Mouse (Mus musculus) midbrain, embryonic 15.5 days (tissue): ENCODE results near the gene Rps12-ps3. TPM values are rescaled to one million over a fixed set of nuclear protein-coding genes. Genes with fewer than 3 reads are reported as not detected.

Source experiments
- ATAC-seq: fragments of 200-750 bp; cut with Nextera tagmentation; replicated peaks from 2 replicates; pipeline ENCODE4 v1.8.0; 2017; ENCODE audit warnings: moderate TSS enrichment
- H3K27ac ChIP-seq: fragments of 300-500 bp; sonication (generic); 2 replicates; pipeline ENCODE4 v1.5.1; 2015; ENCODE audit warnings: mild to moderate bottlenecking, inconsistent platforms
- H3K27me3 ChIP-seq: fragments of 300-500 bp; sonication (generic); replicated peaks from 2 replicates; pipeline ENCODE4 v1.6.1; 2015; ENCODE audit warnings: inconsistent platforms
- H3K36me3 ChIP-seq: fragments of 300-500 bp; sonication (generic); replicated peaks from 2 replicates; pipeline ENCODE4 v1.6.1; 2015; ENCODE audit warnings: inconsistent platforms
- H3K4me1 ChIP-seq: fragments of 300-500 bp; sonication (generic); 2 replicates; pipeline ENCODE4 v1.6.1; 2015; ENCODE audit warnings: inconsistent platforms
- H3K4me2 ChIP-seq: fragments of 300-500 bp; sonication (generic); 2 replicates; pipeline ENCODE4 v1.6.1; 2015; ENCODE audit warnings: inconsistent platforms, mild to moderate bottlenecking, moderate library complexity
- H3K4me3 ChIP-seq: fragments of 300-500 bp; sonication (generic); 2 replicates; pipeline ENCODE4 v1.5.1; 2015; ENCODE audit warnings: mild to moderate bottlenecking, inconsistent platforms
- H3K9ac ChIP-seq: fragments of 300-500 bp; sonication (generic); 2 replicates; pipeline ENCODE4 v1.6.1; 2015; ENCODE audit warnings: mild to moderate bottlenecking, inconsistent platforms
- H3K9me3 ChIP-seq: fragments of 300-500 bp; sonication (generic); 2 replicates; pipeline ENCODE4 v1.6.1; 2016; ENCODE audit warnings: inconsistent platforms
- WGBS: fragments of 180-500 bp; shearing (Covaris S2); methylation state at CpG from one replicate; pipeline ENCODE4 v1.1.7; 2015; ENCODE audit warnings: mixed read lengths; 5-methylcytosine and 5-hydroxymethylcytosine counted together
- polyA plus RNA-seq: library from polyadenylated mRNA; unstranded; fragments of >200 nt; fragmentation: Nextera tagmentation; extraction: Ambion mirVana; gene quantifications from 2 replicates; pipeline ENCODE4 v1.2.1, GENCODE M21; 2015

Rps12-ps3 gene
- polyA plus RNA-seq, 1 experiment from 2014 or later, result 7.3 TPM

DNA sequence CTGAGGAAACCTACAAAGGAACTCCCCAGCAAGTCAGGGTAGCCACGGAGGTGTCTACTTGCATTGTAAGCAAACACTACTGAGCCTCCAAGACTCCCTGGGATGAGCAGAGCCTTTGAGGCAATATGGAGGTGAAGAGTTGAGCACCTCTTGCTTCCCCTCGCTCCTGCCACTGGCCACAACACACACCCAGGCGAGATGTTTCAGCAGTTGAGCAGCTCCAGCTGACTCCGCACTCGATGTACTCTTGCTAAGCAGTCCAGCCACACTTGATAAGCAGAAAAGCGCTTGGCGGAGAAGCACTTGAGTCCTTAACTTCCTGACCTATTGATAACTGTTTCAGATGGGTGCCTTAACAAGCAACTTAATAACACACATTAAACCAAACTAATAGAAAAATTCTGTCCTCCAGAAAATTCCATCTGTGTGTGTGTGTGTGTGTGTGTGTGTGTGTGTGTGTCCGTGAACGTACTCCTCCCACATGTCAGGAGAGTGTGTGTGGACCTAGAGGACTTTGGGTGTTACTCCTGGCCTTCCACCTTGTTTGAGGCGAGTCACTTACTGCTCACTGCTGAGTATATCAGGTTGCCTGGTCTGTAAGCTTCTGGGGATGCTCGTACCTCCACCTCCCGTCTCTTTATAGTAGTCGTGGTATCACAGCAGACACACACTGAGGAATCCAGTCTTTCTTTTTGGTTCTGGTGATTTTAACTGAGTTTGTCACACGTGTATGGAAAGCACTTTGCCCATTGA, 34.9 kb downstream of the Rps12-ps3 start:
- Histone ChIP-seq H3K27ac (no peak overlapping the region), H3K9me3 (no peaks in the 10 kb centered on the region), H3K27me3 (no peaks in the 10 kb centered on the region), H3K4me1 (no peaks in the 10 kb centered on the region), H3K4me2 (no peak overlapping the region), H3K9ac (no peak overlapping the region), H3K4me3 (no peak overlapping the region), H3K36me3 (no peaks in the 10 kb centered on the region)
- ATAC-seq, result no peak
- 80% methylated on average over 14 of the region's 14 CpGs for WGBS

DNA sequence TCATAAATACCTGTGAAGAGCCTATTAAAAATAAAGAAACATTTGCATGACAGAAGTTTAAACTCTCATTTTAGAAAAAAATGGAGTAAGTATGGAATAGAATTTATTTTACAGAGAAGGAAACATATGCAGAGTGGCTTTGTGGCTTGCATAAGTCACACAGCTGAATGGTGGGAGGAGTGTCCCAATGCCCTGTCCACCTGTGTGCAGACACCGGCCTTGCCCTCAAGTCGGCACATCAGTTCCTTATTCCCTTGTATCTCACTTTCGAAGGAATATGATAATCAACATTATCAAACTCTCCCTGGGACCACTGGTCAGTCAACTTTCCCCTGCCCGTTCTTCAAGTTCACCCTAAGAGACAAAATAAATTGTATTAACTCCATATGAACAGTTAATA, 35.8 kb downstream of the Rps12-ps3 start:
- Histone ChIP-seq H3K36me3 (no peaks in the 10 kb centered on the region), H3K27ac (no peak overlapping the region), H3K4me1 (no peaks in the 10 kb centered on the region), H3K4me2 (no peak overlapping the region), H3K4me3 (no peak overlapping the region), H3K9ac (no peak overlapping the region), H3K27me3 (no peaks in the 10 kb centered on the region), H3K9me3 (no peaks in the 10 kb centered on the region)
- no peak for ATAC-seq
- WGBS, result 84% methylated on average over 4 of the region's 4 CpGs

DNA sequence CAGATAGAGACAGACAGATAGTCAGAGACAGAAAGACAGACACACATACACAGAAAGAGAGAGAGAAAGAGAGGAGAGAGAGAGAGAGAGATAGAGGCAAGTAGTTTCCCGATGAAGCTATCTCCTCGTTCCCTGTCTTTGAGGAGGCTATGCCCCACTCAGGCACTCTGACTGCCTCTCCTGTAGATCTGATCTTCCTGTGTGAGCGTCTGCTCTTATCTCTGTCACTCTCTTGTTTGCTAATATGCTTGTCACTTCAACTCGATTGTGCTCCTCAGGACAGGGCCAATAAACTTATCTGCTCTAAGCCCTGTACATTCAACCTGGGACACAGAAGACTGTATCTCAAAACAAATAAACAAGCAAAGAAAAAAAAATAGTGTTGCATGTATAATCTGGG, 37.1 kb downstream of the Rps12-ps3 start:
- H3K4me2 ChIP-seq, result no peak overlapping the region
- H3K36me3 ChIP-seq, result no peaks in the 10 kb centered on the region
- no peaks in the 10 kb centered on the region for H3K27me3 ChIP-seq
- H3K27ac ChIP-seq, result no peak overlapping the region
- H3K9me3 ChIP-seq, result no peaks in the 10 kb centered on the region
- no peak for ATAC-seq
- H3K9ac ChIP-seq, result no peak overlapping the region
- H3K4me1 ChIP-seq, result no peaks in the 10 kb centered on the region
- WGBS, result 75% methylated on average over 4 of the region's 4 CpGs
- no peak overlapping the region for H3K4me3 ChIP-seq

DNA sequence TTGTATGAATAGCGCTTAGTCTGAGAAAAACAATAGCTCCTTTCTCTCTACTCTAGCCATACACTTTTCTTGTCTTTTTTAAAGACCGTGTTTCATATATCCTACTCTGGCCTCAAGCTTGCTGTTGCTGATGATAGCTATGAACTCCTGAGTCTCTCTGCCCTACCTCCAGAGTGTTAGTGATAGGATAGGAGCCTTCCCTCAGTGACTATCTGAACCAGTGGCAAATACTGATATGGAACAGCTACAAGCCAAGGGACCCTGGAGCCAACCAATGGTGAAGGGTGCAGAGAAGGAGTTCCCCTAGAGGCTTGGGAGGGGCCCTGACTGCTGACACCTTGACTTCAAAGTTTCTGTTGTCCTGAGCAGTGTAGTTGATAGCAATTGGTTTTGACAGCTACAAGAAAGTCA, 38.4 kb downstream of the Rps12-ps3 start:
- no peak for ATAC-seq
- no peaks in the 10 kb centered on the region for H3K4me1 ChIP-seq
- H3K27me3 ChIP-seq, result no peaks in the 10 kb centered on the region
- no peak overlapping the region for H3K4me3 ChIP-seq
- 48% methylated on average over 2 of the region's 2 CpGs for WGBS
- H3K36me3 ChIP-seq, result no peaks in the 10 kb centered on the region
- H3K4me2 ChIP-seq, result no peak overlapping the region
- no peak overlapping the region for H3K27ac ChIP-seq
- no peaks in the 10 kb centered on the region for H3K9me3 ChIP-seq
- H3K9ac ChIP-seq, result no peak overlapping the region

DNA sequence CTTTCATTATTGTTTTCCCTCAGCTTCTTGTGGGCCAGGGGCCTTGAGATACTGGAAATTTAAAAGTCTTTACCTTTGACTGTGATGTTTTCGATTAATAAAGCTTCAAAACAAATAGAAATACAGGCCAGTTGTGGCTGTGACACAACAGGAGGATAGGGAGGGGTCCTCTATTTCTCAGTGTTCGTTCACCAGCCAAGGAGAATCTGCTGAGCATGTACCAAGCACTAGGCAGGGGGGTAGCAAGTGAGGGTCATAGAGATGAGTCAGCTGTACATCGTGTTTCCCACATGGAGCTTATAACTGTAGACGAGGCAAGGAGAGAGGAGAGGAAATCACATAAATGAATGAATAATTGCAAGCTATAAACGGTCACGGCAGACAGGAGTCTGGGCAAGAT, 40.6 kb downstream of the Rps12-ps3 start:
- 79% methylated on average over 6 of the region's 6 CpGs for WGBS
- Histone ChIP-seq H3K27me3 (no peaks in the 10 kb centered on the region), H3K27ac (no peak overlapping the region), H3K4me1 (no peaks in the 10 kb centered on the region), H3K36me3 (no peaks in the 10 kb centered on the region), H3K4me2 (no peak overlapping the region), H3K9ac (no peak overlapping the region), H3K9me3 (no peaks in the 10 kb centered on the region), H3K4me3 (no peak overlapping the region)
- no peak for ATAC-seq

DNA sequence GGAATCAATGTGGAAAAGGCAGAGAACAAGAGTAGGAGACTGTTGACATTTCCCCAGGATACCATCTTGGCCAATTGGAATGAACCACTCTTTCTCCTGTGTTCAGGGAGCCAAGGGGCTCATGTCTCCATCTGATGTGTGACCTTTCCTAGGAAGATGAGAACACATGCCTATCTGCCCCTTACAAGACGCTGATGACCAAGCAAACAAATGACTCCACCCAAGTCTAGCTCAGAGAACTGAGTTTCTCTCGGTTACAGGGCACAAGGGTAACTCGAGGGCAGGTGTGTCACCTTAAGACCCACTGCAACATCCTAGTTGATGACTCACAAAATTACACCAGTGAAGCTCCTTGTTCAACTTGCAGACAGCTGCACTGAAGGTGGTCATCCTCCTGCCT, 41.6 kb downstream of the Rps12-ps3 start:
- Histone ChIP-seq H3K27me3 (no peaks in the 10 kb centered on the region), H3K4me1 (no peaks in the 10 kb centered on the region), H3K4me3 (no peak overlapping the region), H3K9me3 (no peaks in the 10 kb centered on the region), H3K9ac (no peak overlapping the region), H3K27ac (no peak overlapping the region), H3K4me2 (no peak overlapping the region), H3K36me3 (no peaks in the 10 kb centered on the region)
- WGBS, result 83% methylated on average over 3 of the region's 3 CpGs
- ATAC-seq, result no peak

DNA sequence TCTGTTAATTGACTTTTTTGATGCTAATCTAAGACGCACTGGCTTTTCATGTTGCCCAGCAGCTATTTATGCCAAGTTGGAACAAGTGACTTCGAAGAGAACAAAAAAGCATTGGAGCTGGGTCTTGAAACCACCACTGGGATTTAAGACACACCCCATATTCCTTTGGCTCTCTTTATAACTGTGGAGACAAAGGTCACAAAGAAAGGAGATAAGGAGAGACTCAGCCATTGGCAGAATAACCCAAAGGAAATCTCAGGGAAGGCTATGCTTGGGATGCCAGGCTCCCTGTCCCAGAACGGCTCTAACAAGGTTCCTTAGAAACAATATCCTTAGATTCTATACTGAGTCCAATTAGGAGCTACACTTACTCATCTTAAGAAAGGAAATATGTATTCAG, 44.6 kb downstream of the Rps12-ps3 start:
- Histone ChIP-seq H3K4me3 (no peak overlapping the region), H3K27me3 (no peaks in the 10 kb centered on the region), H3K36me3 (no peaks in the 10 kb centered on the region), H3K4me2 (no peak overlapping the region), H3K27ac (no peak overlapping the region), H3K9me3 (no peaks in the 10 kb centered on the region), H3K4me1 (no peaks in the 10 kb centered on the region), H3K9ac (no peak overlapping the region)
- no peak for ATAC-seq
- 62% methylated on average over 3 of the region's 3 CpGs for WGBS

DNA sequence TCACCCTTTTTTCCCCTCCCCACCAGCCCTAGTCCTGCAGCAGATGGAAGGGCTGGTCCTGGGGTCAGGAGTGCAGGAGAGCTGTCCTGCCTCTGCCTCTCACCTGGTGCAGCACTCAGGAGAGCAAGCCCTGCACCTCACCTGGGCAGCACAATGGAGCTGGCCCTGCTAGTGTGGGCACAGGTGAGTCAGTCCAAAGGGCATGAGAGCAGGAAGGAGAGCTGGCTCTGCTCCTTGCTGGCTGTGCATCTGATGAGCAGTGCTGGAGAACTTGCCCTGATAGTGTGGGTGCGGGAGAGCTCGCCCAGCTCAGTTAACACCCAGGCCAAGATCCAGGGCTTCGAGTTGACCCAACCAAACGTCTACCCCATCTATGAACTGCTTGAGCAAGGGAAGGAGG, 45.8 kb downstream of the Rps12-ps3 start:
- ATAC-seq, result no peak
- H3K27me3 ChIP-seq, result no peaks in the 10 kb centered on the region
- no peak overlapping the region for H3K4me3 ChIP-seq
- H3K27ac ChIP-seq, result no peak overlapping the region
- H3K4me2 ChIP-seq, result no peak overlapping the region
- H3K9ac ChIP-seq, result no peak overlapping the region
- no peaks in the 10 kb centered on the region for H3K9me3 ChIP-seq
- no peaks in the 10 kb centered on the region for H3K36me3 ChIP-seq
- H3K4me1 ChIP-seq, result no peaks in the 10 kb centered on the region
- WGBS, result 82% methylated on average over 4 of the region's 4 CpGs

DNA sequence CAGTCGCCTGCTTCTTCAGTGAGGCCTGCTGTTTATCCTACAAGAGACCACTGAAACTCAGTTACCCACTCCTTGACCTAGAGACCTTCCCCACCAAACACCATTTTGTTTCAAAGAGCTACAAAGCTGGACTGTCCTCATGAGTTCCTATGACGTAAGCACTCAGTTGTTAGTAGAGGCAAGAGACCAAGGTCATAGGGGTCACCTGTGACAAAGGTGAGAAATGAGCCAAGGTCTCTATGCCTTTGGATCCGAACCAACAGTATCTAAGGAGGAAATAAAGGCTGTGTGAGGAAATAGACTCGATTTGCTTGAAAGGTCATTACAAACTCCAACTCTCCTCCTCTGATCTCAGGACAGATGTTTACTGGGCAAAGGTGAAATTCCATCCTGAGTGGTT, 48.9 kb downstream of the Rps12-ps3 start:
- Histone ChIP-seq H3K9ac (no peak overlapping the region), H3K36me3 (no peaks in the 10 kb centered on the region), H3K27me3 (no peaks in the 10 kb centered on the region), H3K4me2 (no peak overlapping the region), H3K4me1 (no peaks in the 10 kb centered on the region), H3K4me3 (no peak overlapping the region), H3K27ac (no peak overlapping the region), H3K9me3 (peaks cover 1% of the 10 kb centered on the region; the same call in 1 of the 2 replicates)
- no peak for ATAC-seq
- 83% methylated on average over 4 of the region's 4 CpGs for WGBS

Other genes starting within 250 kb of the Rps12-ps3 start
- 38.3 and 45.0 TPM in 2 replicates for gene Shtn1, start 246.2 kb upstream of the Rps12-ps3 start, polyA plus RNA-seq
- 0.92 and 1.0 TPM in 2 replicates for gene Vax1, start 152.2 kb upstream of the Rps12-ps3 start, polyA plus RNA-seq
- not detected in 2 replicates for gene Kcnk18, start 103.1 kb upstream of the Rps12-ps3 start, polyA plus RNA-seq
- gene Slc18a2, start 61.4 kb upstream of the Rps12-ps3 start, polyA plus RNA-seq, result 21.8 and 28.3 TPM in 2 replicates
- gene Pdzd8, start 23.5 kb downstream of the Rps12-ps3 start, polyA plus RNA-seq, result 9.9 and 10.3 TPM in 2 replicates
- 15.5 and 18.2 TPM in 2 replicates for gene Emx2, start 136.1 kb downstream of the Rps12-ps3 start, polyA plus RNA-seq